Mouse (Mus musculus): ENCODE data around the gene Mon2. TPM values are rescaled to one million over a fixed set of nuclear protein-coding genes. Genes with fewer than 3 reads are reported as not detected.

The Mon2 gene
- total and polyA plus RNA-seq, 3 experiments = 33.8 to 38.6 TPM; not detected in 1

DNA sequence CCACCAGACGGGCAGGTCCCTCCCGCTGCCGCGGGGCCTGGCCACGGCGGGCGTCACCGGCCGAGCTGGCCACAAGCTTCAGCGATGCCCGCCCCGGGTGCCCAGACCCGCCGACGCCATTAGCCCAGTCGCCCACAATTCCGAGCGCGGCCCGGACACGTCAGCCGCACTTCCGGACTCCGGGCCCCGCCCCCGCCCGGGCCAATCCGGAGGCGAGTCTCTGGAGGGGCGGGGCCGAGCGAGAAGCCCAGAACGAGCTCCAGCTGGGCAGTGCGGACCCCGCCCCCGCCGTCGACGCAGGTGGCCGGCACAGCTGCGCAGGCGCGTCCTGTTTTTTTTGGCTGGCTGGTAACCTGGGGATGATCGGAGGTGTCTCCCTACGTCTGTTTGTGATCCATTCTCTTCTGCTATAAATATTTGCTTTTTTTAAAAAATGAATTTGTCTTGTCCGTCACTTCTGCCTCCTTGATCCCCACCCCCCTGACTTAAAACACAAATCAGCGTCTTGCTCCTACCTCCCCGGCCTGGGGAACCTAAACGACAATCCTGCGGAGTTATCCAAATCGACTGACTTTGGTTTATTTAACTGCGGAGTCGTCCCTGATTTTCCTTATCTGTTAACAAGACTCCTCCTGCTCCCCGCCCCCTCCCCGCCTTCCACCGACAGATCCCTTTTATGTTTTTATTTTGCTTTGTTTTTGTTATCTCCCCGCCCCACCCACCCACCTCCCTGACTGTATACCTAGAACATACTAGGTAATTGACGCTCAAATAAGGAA, at the start of gene Mon2 (continued):
- TF ChIP-seq CTCF (IDR thresholded peaks at IDR 0.05 in 2 of 3, conservative IDR thresholded peaks at IDR 0.05 in 1 of 3; ENCODE audit: control insufficient read depth in 1 of 3, insufficient read depth in 1 of 3, low read depth in 2 of 3, low read length in 3 of 3, poor library complexity in 1 of 3, severe bottlenecking in 1 of 3) (no peak), MEF2A (IDR thresholded peaks at IDR 0.05; ENCODE audit: extremely low read depth, insufficient replicate concordance, low read depth, low read length, poor library complexity, severe bottlenecking) (no peak), GABPA (IDR thresholded peaks at IDR 0.05; ENCODE audit: low read depth, low read length) (no peak), E2F4 (IDR thresholded peaks at IDR 0.05; ENCODE audit: borderline replicate concordance, low read depth, low read length) (no peak)

DNA sequence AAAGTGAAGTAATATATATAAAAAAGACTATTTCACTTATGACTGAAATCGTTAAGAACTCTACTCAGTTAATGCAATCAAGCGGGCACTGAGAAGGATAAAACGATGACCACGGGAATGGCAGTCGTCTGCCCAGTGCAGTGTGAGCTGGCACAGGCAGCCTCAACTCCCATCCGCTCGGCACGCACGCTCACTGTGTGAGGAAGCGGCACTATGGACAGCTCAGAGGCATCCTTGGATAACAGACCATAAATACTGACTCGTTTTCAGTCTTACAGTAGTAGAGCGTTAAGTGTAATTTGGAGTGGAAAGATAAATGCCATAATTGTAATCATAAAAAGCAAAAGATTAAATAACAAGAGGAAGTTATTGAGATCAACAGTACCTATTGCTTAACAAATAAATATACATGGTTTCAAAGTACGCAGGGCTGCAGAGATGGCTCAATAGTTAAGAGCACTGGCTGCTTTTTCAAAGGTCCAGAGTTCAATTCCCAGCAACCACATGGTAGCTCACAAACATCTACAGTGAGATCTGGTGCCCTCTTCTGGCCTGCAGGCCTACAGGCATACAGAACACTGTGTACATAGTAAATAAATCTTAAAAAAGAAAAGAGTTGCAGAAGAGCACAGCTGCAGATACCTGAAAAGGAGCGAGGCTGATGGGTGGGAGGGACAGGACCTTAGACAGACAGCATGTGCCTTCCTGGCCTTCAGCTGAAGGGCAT, 44.5 kb upstream of the Mon2 start:
- TF ChIP-seq MAFK (IDR thresholded peaks at IDR 0.05; ENCODE audit: borderline replicate concordance, low read depth, low read length) = no peak
- TF ChIP-seq CTCF (IDR thresholded peaks at IDR 0.05 in 2 of 3, conservative IDR thresholded peaks at IDR 0.05 in 1 of 3; ENCODE audit: control insufficient read depth in 1 of 3, insufficient read depth in 1 of 3, low read depth in 2 of 3, low read length in 3 of 3, poor library complexity in 1 of 3, severe bottlenecking in 1 of 3) = peak in 2 of 3 experiments; percentile 27 to 45; a peak in 4 of 6 replicates
- no peak overlapping the region for H3K4me3 ChIP-seq (ENCODE audit: control insufficient read depth in 1 of 2, insufficient read depth in 1 of 2, low read depth in 2 of 2, low read length in 2 of 2)
- H3K9ac ChIP-seq (ENCODE audit: control insufficient read depth, low read depth, low read length, poor library complexity, severe bottlenecking) = no peak overlapping the region
- no peaks in the 10 kb centered on the region for H3K9me3 ChIP-seq (replicated peaks; ENCODE audit: insufficient read depth, low read length)
- no peaks in the 10 kb centered on the region for H3K27me3 ChIP-seq (ENCODE audit: control insufficient read depth in 1 of 2, insufficient read depth in 2 of 2, low read length in 2 of 2)
- peaks cover 0 to 38% of the 10 kb centered on the region in 2 experiments; a peak in 2 of 4 replicates for H3K36me3 ChIP-seq (ENCODE audit: control insufficient read depth in 1 of 2, insufficient read depth in 2 of 2, low read length in 2 of 2)
- no peaks in the 10 kb centered on the region for H3K79me2 ChIP-seq (ENCODE audit: control insufficient read depth, insufficient read depth, low read length, poor library complexity)
- H3K27ac ChIP-seq (ENCODE audit: control insufficient read depth, low read depth, low read length) = no peak overlapping the region
- no peaks in the 10 kb centered on the region for H3K4me1 ChIP-seq (ENCODE audit: control insufficient read depth in 1 of 2, insufficient read depth in 2 of 2, low read length in 2 of 2)
- DNase-seq (ENCODE audit: low read depth, low spot score) = peak; percentile 29

DNA sequence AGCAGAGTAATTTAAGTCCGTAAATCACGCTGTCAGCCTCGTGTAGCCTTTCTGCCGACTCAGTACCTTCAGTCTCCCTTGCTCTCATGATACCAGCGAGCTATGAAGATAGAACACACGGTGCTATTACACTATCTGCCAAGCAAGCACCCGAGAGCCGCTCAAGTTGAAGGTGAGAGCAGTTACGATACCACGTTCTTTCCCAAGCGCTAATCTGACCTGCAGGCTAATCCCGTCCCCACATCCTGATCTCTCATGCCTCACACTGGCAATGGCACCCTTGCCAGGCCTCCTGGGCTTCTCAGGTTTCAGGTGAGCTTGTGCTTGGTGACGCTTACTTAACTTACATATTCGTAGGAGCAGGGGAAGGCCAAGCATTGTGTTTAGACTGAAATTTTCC, 40.6 kb upstream of the Mon2 start:
- peaks cover 0 to 33% of the 10 kb centered on the region in 2 experiments; a peak in 2 of 4 replicates for H3K36me3 ChIP-seq (ENCODE audit: control insufficient read depth in 1 of 2, insufficient read depth in 2 of 2, low read length in 2 of 2)
- no peak for TF ChIP-seq MAZ (IDR thresholded peaks at IDR 0.05; ENCODE audit: low read depth, low read length)
- no peak for TF ChIP-seq POLR2A (IDR thresholded peaks at IDR 0.05; ENCODE audit: control insufficient read depth in 1 of 2, insufficient read depth in 1 of 2, low read depth in 1 of 2, low read length in 2 of 2, poor library complexity in 1 of 2)
- no peak for TF ChIP-seq TAL1 (IDR thresholded peaks at IDR 0.05; ENCODE audit: low read length)
- no peak for TF ChIP-seq HCFC1 (IDR thresholded peaks at IDR 0.05; ENCODE audit: low read depth, low read length)
- TF ChIP-seq CHD2 (IDR thresholded peaks at IDR 0.05; ENCODE audit: low read length) = no peak
- TF ChIP-seq MAX (IDR thresholded peaks at IDR 0.05; ENCODE audit: low read length) = no peak
- TF ChIP-seq SMC3 (IDR thresholded peaks at IDR 0.05; ENCODE audit: low read depth, low read length) = no peak
- no peak overlapping the region for H3K9ac ChIP-seq (ENCODE audit: control insufficient read depth, low read depth, low read length, poor library complexity, severe bottlenecking)
- H3K27ac ChIP-seq (ENCODE audit: control insufficient read depth, low read depth, low read length) = no peak overlapping the region
- no peaks in the 10 kb centered on the region for H3K4me1 ChIP-seq (ENCODE audit: control insufficient read depth in 1 of 2, insufficient read depth in 2 of 2, low read length in 2 of 2)
- no peaks in the 10 kb centered on the region for H3K27me3 ChIP-seq (ENCODE audit: control insufficient read depth in 1 of 2, insufficient read depth in 2 of 2, low read length in 2 of 2)
- H3K79me2 ChIP-seq (ENCODE audit: control insufficient read depth, insufficient read depth, low read length, poor library complexity) = no peaks in the 10 kb centered on the region
- H3K4me3 ChIP-seq (ENCODE audit: control insufficient read depth in 1 of 2, insufficient read depth in 1 of 2, low read depth in 2 of 2, low read length in 2 of 2) = no peak overlapping the region
- H3K9me3 ChIP-seq (replicated peaks; ENCODE audit: insufficient read depth, low read length) = no peaks in the 10 kb centered on the region
- DNase-seq (ENCODE audit: low read depth, low spot score) = no peak
